Comparison of ENCODE assay signal across 18 mouse cellular contexts in genomic region chr4:65300431-65300830, GRCm38 (mm10).
"Had no signal": no experiment of that assay in that cellular context is flagged by ENCODE, and none has a peak within 500 bp of the region (broad histone marks: within the 10 kb centered on the region; RNA-seq: fewer than 3 reads in every experiment).

No protein-coding gene starts in this region.

- H3K9me3 ChIP-seq: midbrain, embryonic 13.5 days; midbrain, embryonic 15.5 days; neural tube, embryonic 13.5 days; neural tube, embryonic 15.5 days had no signal

- H3K4me2 ChIP-seq: lung, embryonic 14.5 days; midbrain, embryonic 11.5 days; midbrain, embryonic 13.5 days; midbrain, embryonic 15.5 days; neural tube, embryonic 13.5 days; neural tube, embryonic 15.5 days had no signal

- H3K9ac ChIP-seq: lung, embryonic 14.5 days; midbrain, embryonic 13.5 days; midbrain, embryonic 15.5 days; neural tube, embryonic 13.5 days; neural tube, embryonic 15.5 days had no signal

- DNase-seq: lung, adult 18-20 months; lung, embryonic 14.5 days; lung, postnatal 10 days; lung, postnatal 4 days; retina, postnatal 1 day; right cerebral cortex, adult 18-20 months; right cerebral cortex, postnatal 25 days; right cerebral cortex, postnatal 4 days; spleen, adult 18-20 months; thymus, adult 18-20 months; thymus, postnatal 14 days; thymus, postnatal 36 days had no signal

- H3K36me3 ChIP-seq: midbrain, embryonic 13.5 days; midbrain, embryonic 15.5 days; neural tube, embryonic 13.5 days; neural tube, embryonic 15.5 days had no signal

- H3K4me3 ChIP-seq: midbrain, embryonic 13.5 days; midbrain, embryonic 15.5 days; myocyte; neural tube, embryonic 13.5 days; neural tube, embryonic 15.5 days had no signal

- ATAC-seq: midbrain, embryonic 13.5 days; midbrain, embryonic 15.5 days had no signal

- H3K27me3 ChIP-seq: midbrain, embryonic 15.5 days; neural tube, embryonic 15.5 days had no signal

- H3K27ac ChIP-seq: midbrain, embryonic 13.5 days; midbrain, embryonic 15.5 days; neural tube, embryonic 13.5 days; neural tube, embryonic 15.5 days had no signal

- H3K4me1 ChIP-seq: midbrain, embryonic 15.5 days had no signal
